In the genomic region with DNA sequence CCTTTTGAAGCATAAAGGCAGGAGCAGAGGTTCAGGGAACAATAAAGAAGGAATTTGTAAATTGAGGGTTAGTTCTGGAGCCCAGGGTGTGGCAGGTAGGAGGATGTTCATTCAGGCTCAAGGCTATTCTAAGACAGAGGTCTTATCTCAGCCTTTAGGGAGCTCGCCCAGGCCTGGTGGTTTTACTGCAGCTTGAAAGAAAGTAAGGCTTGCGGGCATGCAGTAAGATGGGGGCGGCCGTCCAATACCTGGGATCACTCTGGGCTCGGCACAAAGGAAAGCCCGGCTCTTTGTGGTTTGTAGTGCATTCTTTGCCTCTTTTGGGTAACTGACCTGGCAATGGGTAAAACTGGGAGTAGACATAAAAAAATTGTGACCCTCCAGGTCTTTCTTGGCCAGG, we compare ENCODE assay signal across 8 mouse cellular contexts. TPM values are rescaled to one million over a fixed set of nuclear protein-coding genes. Genes with fewer than 3 reads are reported as not detected.
DNase-seq lines count a peak whose midpoint lies in the region; ATAC-seq and TF ChIP-seq lines count a peak whose summit lies in the region.

No protein-coding gene starts in this region.

- peak; percentile 34 for DNase-seq in lung, adult 2 months
- no peak for DNase-seq in lung, postnatal 14 days
- peak; percentile 12 for DNase-seq in adrenal gland, postnatal 14 days
- peak; percentile 7 to 22 for DNase-seq in lung, postnatal 4 days
- peak; percentile 22 for DNase-seq in stomach, postnatal 0 days (ENCODE audit: low spot score)
- DNase-seq in Muller cell, postnatal 12 days (ENCODE audit: inconsistent ontology term), result no peak

- no peaks in the 10 kb centered on the region for H3K4me1 ChIP-seq in lung, adult 2 months (ENCODE audit: control insufficient read depth, insufficient read depth, low read length)
- peaks cover 18% of the 10 kb centered on the region for H3K4me1 ChIP-seq in forebrain, embryonic 12.5 days
- H3K4me1 ChIP-seq in kidney, embryonic 14.5 days (ENCODE audit: control insufficient read depth, insufficient read depth, low read length), result peaks cover 14% of the 10 kb centered on the region; the same call in 1 of the 2 replicates
- H3K4me1 ChIP-seq in stomach, postnatal 0 days (replicated peaks; ENCODE audit: control insufficient read depth, insufficient read depth), result 0 out of 2 replicates have a peak, but pooled peaks cover 3% of the 10 kb centered on the region

- no peaks in the 10 kb centered on the region for H3K27me3 ChIP-seq in forebrain, embryonic 12.5 days
- no peaks in the 10 kb centered on the region for H3K27me3 ChIP-seq in kidney, embryonic 14.5 days (ENCODE audit: control insufficient read depth, insufficient read depth, low read length)
- H3K27me3 ChIP-seq in stomach, postnatal 0 days (ENCODE audit: control insufficient read depth, insufficient read depth, low read length), result no peaks in the 10 kb centered on the region

- no peak for TF ChIP-seq POLR2A in lung, adult 2 months (IDR thresholded peaks at IDR 0.05; ENCODE audit: borderline replicate concordance, extremely low read depth, low read depth, low read length)

- TF ChIP-seq EP300 in stomach, postnatal 0 days (optimal IDR thresholded peaks at IDR 0.05), result no peak

- H3K27ac ChIP-seq in forebrain, embryonic 12.5 days, result peak overlapping the region; percentile 94
- H3K27ac ChIP-seq in kidney, embryonic 14.5 days (ENCODE audit: low read depth, low read length), result peak overlapping the region; percentile 94
- peak overlapping the region; percentile 96 for H3K27ac ChIP-seq in stomach, postnatal 0 days (replicated peaks)

- H3K9me3 ChIP-seq in forebrain, embryonic 12.5 days, result no peaks in the 10 kb centered on the region
- 0 out of 2 replicates have a peak, but pooled peaks cover 6% of the 10 kb centered on the region for H3K9me3 ChIP-seq in kidney, embryonic 14.5 days (ENCODE audit: control insufficient read depth, low read length)
- H3K9me3 ChIP-seq in stomach, postnatal 0 days (ENCODE audit: control insufficient read depth, low read length), result no peaks in the 10 kb centered on the region

- peak overlapping the region; percentile 75 for H3K4me3 ChIP-seq in lung, adult 2 months (replicated peaks; ENCODE audit: extremely low read depth, low read depth, low read length)
- peak overlapping the region; percentile 86 for H3K4me3 ChIP-seq in forebrain, embryonic 12.5 days (replicated peaks)
- peak overlapping the region; percentile 87 for H3K4me3 ChIP-seq in kidney, embryonic 14.5 days (ENCODE audit: low read length)
- peak overlapping the region; percentile 83 for H3K4me3 ChIP-seq in stomach, postnatal 0 days (ENCODE audit: low read depth, low read length)

- peak overlapping the region; percentile 78 for H3K9ac ChIP-seq in forebrain, embryonic 12.5 days
- H3K9ac ChIP-seq in kidney, embryonic 14.5 days (ENCODE audit: low read depth, low read length), result peak overlapping the region; percentile 82
- peak overlapping the region; percentile 76 for H3K9ac ChIP-seq in stomach, postnatal 0 days (ENCODE audit: low read length)

- H3K4me2 ChIP-seq in forebrain, embryonic 12.5 days, result peak overlapping the region; percentile 69
- peak overlapping the region; percentile 46 for H3K4me2 ChIP-seq in kidney, embryonic 14.5 days (replicated peaks; ENCODE audit: low read depth, low read length)
- peak overlapping the region; percentile 73 for H3K4me2 ChIP-seq in stomach, postnatal 0 days (replicated peaks; ENCODE audit: low read depth)

- WGBS in lung, adult 2 months, result 35% methylated on average over 6 of the region's 6 CpGs
- 17% methylated on average over 6 of the region's 6 CpGs for WGBS in forebrain, embryonic 12.5 days
- WGBS in kidney, embryonic 14.5 days, result 17% methylated on average over 6 of the region's 6 CpGs
- WGBS in stomach, postnatal 0 days, result 24% methylated on average over 6 of the region's 6 CpGs

- ATAC-seq in forebrain, embryonic 12.5 days (ENCODE audit: low FRiP score), result no peak
- no peak for ATAC-seq in kidney, embryonic 14.5 days (ENCODE audit: low FRiP score, low TSS enrichment)
- no peak for ATAC-seq in stomach, postnatal 0 days (ENCODE audit: low FRiP score, low TSS enrichment)

- TF ChIP-seq CTCF in lung, adult 2 months (IDR thresholded peaks at IDR 0.05; ENCODE audit: insufficient read depth, low read length), result no peak
- no peak for TF ChIP-seq CTCF in stomach, postnatal 0 days (IDR thresholded peaks at IDR 0.05; ENCODE audit: low read depth)

- peaks cover 17% of the 10 kb centered on the region for H3K36me3 ChIP-seq in forebrain, embryonic 12.5 days (replicated peaks)
- peaks cover 23% of the 10 kb centered on the region for H3K36me3 ChIP-seq in kidney, embryonic 14.5 days (ENCODE audit: control insufficient read depth, insufficient read depth, low read length)
- peaks cover 5% of the 10 kb centered on the region; the same call in 1 of the 2 replicates for H3K36me3 ChIP-seq in stomach, postnatal 0 days (ENCODE audit: control insufficient read depth, insufficient read depth, low read length)

RNA-seq across cellular contexts. Expression of a gene that starts 0.8 kb away (rescaled TPM):
- 5.1 and 6.1 TPM in 2 replicates for polyA plus RNA-seq in lung, adult 2 months (2012; rRNA removed)
- 15.2 and 16.4 TPM in 2 replicates for total RNA-seq in adrenal gland, postnatal 14 days (2021)
- 10.3 and 12.1 TPM in 2 replicates for polyA plus RNA-seq in forebrain, embryonic 12.5 days (2016; fragmentation: Nextera tagmentation; extraction: Ambion mirVana)
- polyA plus RNA-seq in kidney, embryonic 14.5 days (2014; fragmentation: Nextera tagmentation; extraction: Ambion mirVana), result 13.4 and 26.6 TPM in 2 replicates
- polyA plus RNA-seq in stomach, postnatal 0 days (2015; fragmentation: Nextera tagmentation; extraction: Ambion mirVana), result 3.7 and 5.3 TPM in 2 replicates

RNA-seq across cellular contexts. Expression of a gene that starts 29.0 kb away (rescaled TPM):
- 7.9 and 8.3 TPM in 2 replicates for polyA plus RNA-seq in lung, adult 2 months (2012; rRNA removed)
- total RNA-seq in adrenal gland, postnatal 14 days (2021), result 10.1 and 12.4 TPM in 2 replicates
- polyA plus RNA-seq in forebrain, embryonic 12.5 days (2016; fragmentation: Nextera tagmentation; extraction: Ambion mirVana), result 15.4 and 16.5 TPM in 2 replicates
- 7.2 and 11.0 TPM in 2 replicates for polyA plus RNA-seq in kidney, embryonic 14.5 days (2014; fragmentation: Nextera tagmentation; extraction: Ambion mirVana)
- 2.8 and 3.1 TPM in 2 replicates for polyA plus RNA-seq in stomach, postnatal 0 days (2015; fragmentation: Nextera tagmentation; extraction: Ambion mirVana)

Comparison
In these comparisons a context has a peak if more than half of its experiments do, and no peak if none do; other contexts are left out.
1. DNase-seq: peak in lung, adult 2 months (single experiment), adrenal gland, postnatal 14 days (single experiment), lung, postnatal 4 days (2 of 2) and stomach, postnatal 0 days (single experiment); none in lung, postnatal 14 days (single experiment) and Muller cell, postnatal 12 days (single experiment).
2. Peak in every context shown above with its lines, with median percentiles within 50 percentile points of each other: H3K4me3 ChIP-seq, H3K27ac ChIP-seq, H3K4me2 ChIP-seq and H3K9ac ChIP-seq.